Mouse (Mus musculus) limb, embryonic 10.5 days (tissue): ENCODE results near the gene Ankle1. TPM values are rescaled to one million over a fixed set of nuclear protein-coding genes. Genes with fewer than 3 reads are reported as not detected.

ENCODE experiments used
- DNase-seq: peaks from one replicate; pipeline ENCODE4 v3.0.0-alpha.2; 2017; ENCODE audit warnings: low spot score
- H3K27ac ChIP-seq: fragments of 300-500 bp; sonication (generic); 2 replicates; pipeline ENCODE4 v1.5.1; 2016; ENCODE audit warnings: mild to moderate bottlenecking
- H3K27me3 ChIP-seq: fragments of 300-500 bp; sonication (generic); 2 replicates; pipeline ENCODE4 v1.6.1; 2016; ENCODE audit warnings: low read depth, mild to moderate bottlenecking; ENCODE audit not compliant: poor library complexity, severe bottlenecking
- H3K36me3 ChIP-seq: fragments of 300-500 bp; sonication (generic); 2 replicates; pipeline ENCODE4 v1.6.1; 2016; ENCODE audit warnings: mild to moderate bottlenecking, moderate library complexity
- H3K4me1 ChIP-seq: fragments of 300-500 bp; sonication (generic); 2 replicates; pipeline ENCODE4 v1.6.1; 2016
- H3K4me3 ChIP-seq: fragments of 300-500 bp; sonication (generic); 2 replicates; pipeline ENCODE4 v1.5.1; 2016; ENCODE audit warnings: mild to moderate bottlenecking, moderate library complexity
- H3K9me3 ChIP-seq: fragments of 300-500 bp; sonication (generic); replicated peaks from 2 replicates; pipeline ENCODE4 v1.6.1; 2016; ENCODE audit warnings: mild to moderate bottlenecking
- WGBS: fragments of 180-500 bp; shearing (Covaris S2); methylation state at CpG from one replicate; pipeline ENCODE4 v1.1.7; 2016; 5-methylcytosine and 5-hydroxymethylcytosine counted together
- polyA plus RNA-seq: library from polyadenylated mRNA; unstranded; fragments of >200 nt; fragmentation: Nextera tagmentation; extraction: Ambion mirVana; gene quantifications from 2 replicates; pipeline ENCODE4 v1.2.1, GENCODE M21; 2016

Ankle1 gene
- polyA plus RNA-seq, 1 experiment from 2014 or later: 38.4 TPM

- no peak for DNase-seq
- WGBS: 81% methylated on average over 1 of the region's 1 CpGs
- no peaks in the 10 kb centered on the region for H3K9me3 ChIP-seq
- no peak overlapping the region for H3K4me3 ChIP-seq
- H3K27me3 ChIP-seq: no peaks in the 10 kb centered on the region
- H3K36me3 ChIP-seq: peaks cover 3% of the 10 kb centered on the region; the same call in 1 of the 2 replicates
- H3K27ac ChIP-seq: no peak overlapping the region
- peaks cover 20% of the 10 kb centered on the region for H3K4me1 ChIP-seq
Observed at GRCm38 (mm10) chr8:71388267-71388666, 17.5 kb upstream of the Ankle1 start.

- Histone ChIP-seq H3K9me3 (no peaks in the 10 kb centered on the region), H3K27ac (no peak overlapping the region), H3K36me3 (peaks cover 3% of the 10 kb centered on the region; the same call in 1 of the 2 replicates), H3K4me3 (no peak overlapping the region), H3K4me1 (peaks cover 23% of the 10 kb centered on the region), H3K27me3 (no peaks in the 10 kb centered on the region)
- no peak for DNase-seq
- WGBS: 88% methylated on average over 2 of the region's 2 CpGs
Observed at GRCm38 (mm10) chr8:71391696-71392095, 14.1 kb upstream of the Ankle1 start.

GRCm38 (mm10) chr8:71392391-71392790 lies 13.4 kb upstream of the Ankle1 start:
- Histone ChIP-seq H3K36me3 (peaks cover 3% of the 10 kb centered on the region; the same call in 1 of the 2 replicates), H3K4me1 (peaks cover 26% of the 10 kb centered on the region), H3K27ac (no peak overlapping the region), H3K27me3 (no peaks in the 10 kb centered on the region), H3K4me3 (no peak overlapping the region), H3K9me3 (no peaks in the 10 kb centered on the region)
- 82% methylated on average over 5 of the region's 5 CpGs for WGBS
- DNase-seq: no peak

GRCm38 (mm10) chr8:71392871-71393270 lies 12.9 kb upstream of the Ankle1 start:
- peaks cover 31% of the 10 kb centered on the region for H3K4me1 ChIP-seq
- whole genome bisulfite sequencing: 14% methylated on average over 3 of the region's 3 CpGs
- peak overlapping the region; percentile 31 for H3K4me3 ChIP-seq
- no peaks in the 10 kb centered on the region for H3K9me3 ChIP-seq
- no peak for DNase-seq
- H3K27ac ChIP-seq: no peak overlapping the region; the same call in 1 of the 2 replicates
- no peaks in the 10 kb centered on the region for H3K27me3 ChIP-seq
- H3K36me3 ChIP-seq: peaks cover 3% of the 10 kb centered on the region; the same call in 1 of the 2 replicates

GRCm38 (mm10) chr8:71394481-71394880 lies 11.3 kb upstream of the Ankle1 start:
- Histone ChIP-seq H3K36me3 (peaks cover 17% of the 10 kb centered on the region), H3K27me3 (no peaks in the 10 kb centered on the region), H3K27ac (peak overlapping the region; percentile 15; the same call in 1 of the 2 replicates), H3K9me3 (no peaks in the 10 kb centered on the region), H3K4me3 (no peak overlapping the region), H3K4me1 (peaks cover 31% of the 10 kb centered on the region)
- WGBS: 82% methylated on average over 7 of the region's 7 CpGs
- no peak for DNase-seq

- H3K27ac ChIP-seq: no peak overlapping the region; the same call in 1 of the 2 replicates
- no peak for DNase-seq
- peaks cover 20% of the 10 kb centered on the region for H3K36me3 ChIP-seq
- H3K4me3 ChIP-seq: 0 out of 2 replicates have a peak overlapping the region, but pooled peaks have one; percentile 17
- WGBS: 91% methylated on average over 10 of the region's 10 CpGs
- H3K4me1 ChIP-seq: peaks cover 31% of the 10 kb centered on the region
- H3K9me3 ChIP-seq: no peaks in the 10 kb centered on the region
- no peaks in the 10 kb centered on the region for H3K27me3 ChIP-seq
Observed at GRCm38 (mm10) chr8:71395071-71395470, 10.7 kb upstream of the Ankle1 start.

GRCm38 (mm10) chr8:71395629-71396028 lies 10.2 kb upstream of the Ankle1 start, which contains the start of gene Ushbp1:
Gene Ushbp1 (minus strand): TSS chr8:71395802.
- no peaks in the 10 kb centered on the region for H3K9me3 ChIP-seq
- H3K27ac ChIP-seq: peak within 1 kb of the TSS; percentile 88
- H3K4me1 ChIP-seq: peaks cover 28% of the 10 kb centered on the region
- peaks cover 22% of the 10 kb centered on the region for H3K36me3 ChIP-seq
- H3K4me3 ChIP-seq: peak within 1 kb of the TSS; percentile 85
- 89% methylated on average over 9 of the region's 9 CpGs for WGBS
- no peaks in the 10 kb centered on the region for H3K27me3 ChIP-seq
- DNase-seq: no peak

GRCm38 (mm10) chr8:71396639-71397305 lies 9.0 kb upstream of the Ankle1 start, which contains the start of gene Babam1:
Gene Babam1 (plus strand): TSS chr8:71396861.
- peak; percentile 90 for DNase-seq
- Histone ChIP-seq H3K4me3 (peak within 1 kb of the TSS; percentile 85), H3K9me3 (no peaks in the 10 kb centered on the region), H3K4me1 (peaks cover 24% of the 10 kb centered on the region), H3K27me3 (no peaks in the 10 kb centered on the region), H3K36me3 (peaks cover 29% of the 10 kb centered on the region), H3K27ac (peak within 1 kb of the TSS; percentile 88)
- WGBS: under 1% methylated on average over 34 of the region's 34 CpGs

- Histone ChIP-seq H3K27me3 (no peaks in the 10 kb centered on the region), H3K36me3 (peaks cover 32% of the 10 kb centered on the region), H3K9me3 (no peaks in the 10 kb centered on the region), H3K27ac (0 out of 2 replicates have a peak overlapping the region, but pooled peaks have one; percentile 88), H3K4me3 (peak overlapping the region; percentile 85), H3K4me1 (peaks cover 24% of the 10 kb centered on the region)
- DNase-seq: no peak
- WGBS: 85% methylated on average over 12 of the region's 12 CpGs
Observed at GRCm38 (mm10) chr8:71397701-71398100, 8.1 kb upstream of the Ankle1 start.

- no peak overlapping the region for H3K4me3 ChIP-seq
- no peak for DNase-seq
- H3K4me1 ChIP-seq: peaks cover 19% of the 10 kb centered on the region
- no peaks in the 10 kb centered on the region for H3K27me3 ChIP-seq
- no peaks in the 10 kb centered on the region for H3K9me3 ChIP-seq
- peaks cover 49% of the 10 kb centered on the region for H3K36me3 ChIP-seq
- H3K27ac ChIP-seq: no peak overlapping the region
- 89% methylated on average over 2 of the region's 2 CpGs for WGBS
Observed at GRCm38 (mm10) chr8:71400826-71401225, 5.0 kb upstream of the Ankle1 start.

GRCm38 (mm10) chr8:71401454-71401853 lies 4.4 kb upstream of the Ankle1 start:
- peaks cover 49% of the 10 kb centered on the region for H3K36me3 ChIP-seq
- DNase-seq: no peak

GRCm38 (mm10) chr8:71402446-71402964 lies 3.3 kb upstream of the Ankle1 start:
- H3K9me3 ChIP-seq: no peaks in the 10 kb centered on the region
- H3K36me3 ChIP-seq: peaks cover 54% of the 10 kb centered on the region
- no peaks in the 10 kb centered on the region for H3K27me3 ChIP-seq
- peaks cover 26% of the 10 kb centered on the region for H3K4me1 ChIP-seq
- H3K27ac ChIP-seq: no peak overlapping the region
- H3K4me3 ChIP-seq: no peak overlapping the region
- DNase-seq: peak; percentile 29
- WGBS: 90% methylated on average over 9 of the region's 9 CpGs

More at GRCm38 (mm10) chr8:71401454-71401853, 4.4 kb upstream of the Ankle1 start:
- Histone ChIP-seq H3K4me1 (peaks cover 21% of the 10 kb centered on the region), H3K9me3 (no peaks in the 10 kb centered on the region), H3K4me3 (no peak overlapping the region), H3K27me3 (no peaks in the 10 kb centered on the region), H3K27ac (no peak overlapping the region)
